8 mouse cellular contexts compared by ENCODE assay signal in the genomic region with DNA sequence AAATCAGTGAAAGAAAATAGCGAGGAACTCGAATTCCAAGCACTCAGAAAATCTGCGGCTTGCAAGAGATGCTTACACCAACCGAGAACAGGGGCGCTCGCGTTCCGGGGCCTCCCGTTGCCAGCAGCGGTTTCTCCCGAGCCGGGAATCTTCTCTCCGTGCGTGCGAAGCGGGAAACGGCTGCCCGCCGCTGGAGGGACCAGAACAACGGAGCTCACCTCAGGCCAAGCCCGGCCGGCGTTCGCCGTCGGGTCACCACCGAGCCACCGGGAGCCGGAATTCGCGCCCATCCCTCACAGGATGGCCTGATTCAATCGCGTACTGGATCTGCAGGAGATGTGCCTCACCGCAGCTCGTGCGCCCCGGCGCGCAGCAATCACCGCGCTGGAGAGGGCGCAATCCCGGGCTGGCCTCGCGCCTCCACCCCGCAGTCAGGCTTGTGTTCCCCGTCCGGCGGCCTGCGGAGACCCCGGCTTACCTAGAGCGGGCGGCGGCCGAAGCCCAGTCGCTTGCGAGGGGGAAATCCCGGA. TPM values are rescaled to one million over a fixed set of nuclear protein-coding genes. Genes with fewer than 3 reads are reported as not detected.
DNase-seq lines count a peak whose midpoint lies in the region; TF ChIP-seq lines count a peak whose summit lies in the region.

No protein-coding gene starts in this region.

- H3K4me1 ChIP-seq in embryonic fibroblast, embryonic 13.5 days (ENCODE audit: control insufficient read depth, insufficient read depth, low read length) = peaks cover 11% of the 10 kb centered on the region; the same call in 1 of the 2 replicates
- H3K4me1 ChIP-seq in testis, adult 2 months (ENCODE audit: control insufficient read depth, insufficient read depth, low read length) = peaks cover 30% of the 10 kb centered on the region

- no peaks in the 10 kb centered on the region for H3K36me3 ChIP-seq in testis, adult 2 months (ENCODE audit: control insufficient read depth, insufficient read depth, low read length)

- TF ChIP-seq CTCF in embryonic fibroblast, embryonic 13.5 days (IDR thresholded peaks at IDR 0.05; ENCODE audit: borderline replicate concordance, insufficient read depth, low read length) = no peak
- no peak for TF ChIP-seq CTCF in testis, adult 2 months (IDR thresholded peaks at IDR 0.05; ENCODE audit: control insufficient read depth, insufficient read depth, insufficient replicate concordance, low read depth, low read length)

- DNase-seq in gastrocnemius, postnatal 10 days = peak; percentile 77
- no peak for DNase-seq in gastrocnemius, adult 18-20 months (ENCODE audit: low spot score)
- peak; percentile 66 for DNase-seq in urinary bladder, adult 2 months (ENCODE audit: low spot score)
- DNase-seq in urinary bladder, postnatal 10 days (ENCODE audit: low spot score) = no peak
- peak; percentile 43 for DNase-seq in induced T-regulatory cell, adult 2 months (ENCODE audit: low read depth)
- peak; percentile 72 for DNase-seq in lung, postnatal 10 days

- H3K4me3 ChIP-seq in embryonic fibroblast, embryonic 13.5 days (ENCODE audit: insufficient read depth, low read length) = peak overlapping the region; percentile 81
- H3K4me3 ChIP-seq in testis, adult 2 months (ENCODE audit: control insufficient read depth, low read depth, low read length) = peak overlapping the region; percentile 82

- peak overlapping the region; percentile 95 for H3K27ac ChIP-seq in embryonic fibroblast, embryonic 13.5 days (ENCODE audit: insufficient read depth, low read length)
- peak overlapping the region; percentile 68 for H3K27ac ChIP-seq in testis, adult 2 months (ENCODE audit: control insufficient read depth, insufficient read depth, low read depth, low read length)

- H3K27me3 ChIP-seq in testis, adult 2 months (ENCODE audit: control insufficient read depth, insufficient read depth, low read length) = no peaks in the 10 kb centered on the region

- no peak for TF ChIP-seq POLR2A in embryonic fibroblast, embryonic 13.5 days (IDR thresholded peaks at IDR 0.05; ENCODE audit: low read depth, low read length)
- TF ChIP-seq POLR2A in testis, adult 2 months (IDR thresholded peaks at IDR 0.05; ENCODE audit: control insufficient read depth, low read depth, low read length) = no peak

RNA-seq across cellular contexts. Expression of a gene that starts 1.8 kb away (rescaled TPM):
- 10 to 100 TPM in 1 of 2 experiments, 1 to 10 TPM in 1; 6.4 to 10.5 TPM for total RNA-seq in gastrocnemius, postnatal 10 days (2021)
- total RNA-seq in gastrocnemius, adult 18-20 months (2021) = 1 to 10 TPM; 3.4 to 4.6 TPM
- 4.3 and 8.2 TPM in 2 replicates for polyA plus RNA-seq in urinary bladder, adult 2 months (2012; rRNA removed)
- polyA plus RNA-seq in embryonic fibroblast, embryonic 13.5 days (2011; ENCODE audit: insufficient read length, low read depth, missing spikeins) = 17.9 and 18.6 TPM in 2 replicates
- polyA plus RNA-seq in testis, adult 2 months (2012; rRNA removed) = 2.3 and 2.9 TPM in 2 replicates

Comparison
In these comparisons a context has a peak if more than half of its experiments do, and no peak if none do; other contexts are left out.
1. DNase-seq: peak in gastrocnemius, postnatal 10 days (single experiment), urinary bladder, adult 2 months (single experiment), induced T-regulatory cell, adult 2 months (single experiment) and lung, postnatal 10 days (single experiment); none in gastrocnemius, adult 18-20 months (single experiment) and urinary bladder, postnatal 10 days (single experiment).